Mouse (Mus musculus) midbrain, postnatal 0 days (tissue): ENCODE results near the gene Plxna4. TPM values are rescaled to one million over a fixed set of nuclear protein-coding genes. Genes with fewer than 3 reads are reported as not detected.

Experiments
- ATAC-seq: fragments of 200-750 bp; cut with Nextera tagmentation; 2 replicates; pipeline ENCODE4 v1.8.0; 2017; ENCODE audit warnings: moderate number of reproducible peaks, mild to moderate bottlenecking, moderate TSS enrichment, moderate library complexity; ENCODE audit not compliant: low FRiP score
- DNase-seq: peaks from one replicate; pipeline ENCODE4 v3.0.0-alpha.2; 2015; ENCODE audit warnings: low spot score
- H3K27ac ChIP-seq: fragments of 300-500 bp; sonication (generic); 2 replicates; pipeline ENCODE4 v1.5.1; 2014; ENCODE audit warnings: low read depth, mild to moderate bottlenecking, low read length, mixed read lengths
- H3K27me3 ChIP-seq: fragments of 300-500 bp; sonication (generic); 2 replicates; pipeline ENCODE4 v1.6.1; 2014; ENCODE audit warnings: low read length, control low read depth, mixed read lengths; ENCODE audit not compliant: insufficient read depth
- H3K36me3 ChIP-seq: fragments of 300-500 bp; sonication (generic); 2 replicates; pipeline ENCODE4 v1.6.1; 2014; ENCODE audit warnings: low read length, control low read depth, mixed read lengths; ENCODE audit not compliant: insufficient read depth
- H3K4me1 ChIP-seq: fragments of 300-500 bp; sonication (generic); 2 replicates; pipeline ENCODE4 v1.6.1; 2014; ENCODE audit warnings: mild to moderate bottlenecking, control low read depth, antibody characterized with exemption, low read length, mixed read lengths; ENCODE audit not compliant: insufficient read depth
- H3K4me2 ChIP-seq: fragments of 300-500 bp; sonication (generic); 2 replicates; pipeline ENCODE4 v1.6.1; 2014; ENCODE audit warnings: low read depth, mild to moderate bottlenecking, low read length, mixed read lengths; ENCODE audit not compliant: poor library complexity, severe bottlenecking
- H3K4me3 ChIP-seq: fragments of 300-500 bp; sonication (generic); 2 replicates; pipeline ENCODE4 v1.5.1; 2014; ENCODE audit warnings: low read depth, mild to moderate bottlenecking, low read length, moderate library complexity
- H3K9ac ChIP-seq: fragments of 300-500 bp; sonication (generic); replicated peaks from 2 replicates; pipeline ENCODE4 v1.6.1; 2014; ENCODE audit warnings: mild to moderate bottlenecking, low read length, moderate library complexity, mixed read lengths; ENCODE audit not compliant: poor library complexity, severe bottlenecking
- H3K9me3 ChIP-seq: fragments of 300-500 bp; sonication (generic); 2 replicates; pipeline ENCODE4 v1.6.1; 2016; ENCODE audit warnings: low read length, control low read depth
- CTCF ChIP-seq: IDR thresholded peaks from 2 replicates; pipeline ENCODE4 v1.5.1; 2016; ENCODE audit warnings: antibody characterized with exemption, mild to moderate bottlenecking
- WGBS: fragments of 180-500 bp; shearing (Covaris S2); extraction: QIAGEN DNeasy Blood & Tissue Kit; methylation state at CpG from one replicate; pipeline ENCODE4 v1.1.7; 2014; 5-methylcytosine and 5-hydroxymethylcytosine counted together
- polyA plus RNA-seq: library from polyadenylated mRNA; unstranded; fragments of >200 nt; fragmentation: Nextera tagmentation; extraction: Ambion mirVana; gene quantifications from 2 replicates; pipeline ENCODE4 v1.2.1, GENCODE M21; 2015
- total RNA-seq: library from RNA; depleted of rRNA; stranded (reverse); fragments of >200 nt; gene quantifications from 2 replicates; pipeline ENCODE4 v1.2.3, GENCODE M21; 2014

Gene Plxna4
- total and polyA plus RNA-seq, 2 experiments from 2014 or later: 9.6 to 39.7 TPM

- Histone ChIP-seq H3K4me3 (no peak overlapping the region), H3K9me3 (no peaks in the 10 kb centered on the region), H3K4me1 (no peaks in the 10 kb centered on the region), H3K27me3 (no peaks in the 10 kb centered on the region), H3K27ac (no peak overlapping the region), H3K36me3 (no peaks in the 10 kb centered on the region), H3K4me2 (no peak overlapping the region), H3K9ac (no peak overlapping the region)
- no peak for DNase-seq
- ATAC-seq: no peak
- 38% methylated on average over 3 of the region's 3 CpGs for WGBS
- no peak for TF ChIP-seq CTCF
Measured at GRCm38 (mm10) chr6:32570445-32570844, 17.5 kb downstream of the Plxna4 start.

GRCm38 (mm10) chr6:32569919-32570318, 18.1 kb downstream of the Plxna4 start:
- ATAC-seq: no peak
- H3K36me3 ChIP-seq: no peaks in the 10 kb centered on the region
- no peaks in the 10 kb centered on the region for H3K9me3 ChIP-seq
- no peak overlapping the region for H3K9ac ChIP-seq
- no peaks in the 10 kb centered on the region for H3K4me1 ChIP-seq
- no peaks in the 10 kb centered on the region for H3K27me3 ChIP-seq
- H3K27ac ChIP-seq: no peak overlapping the region
- TF ChIP-seq CTCF: no peak
- WGBS: 83% methylated on average over 3 of the region's 3 CpGs
- no peak overlapping the region for H3K4me2 ChIP-seq
- no peak overlapping the region for H3K4me3 ChIP-seq
- no peak for DNase-seq

GRCm38 (mm10) chr6:32546915-32547314, 41.1 kb downstream of the Plxna4 start:
- Histone ChIP-seq H3K4me1 (no peaks in the 10 kb centered on the region), H3K27me3 (no peaks in the 10 kb centered on the region), H3K9ac (no peak overlapping the region), H3K4me3 (no peak overlapping the region), H3K27ac (no peak overlapping the region), H3K4me2 (no peak overlapping the region), H3K36me3 (no peaks in the 10 kb centered on the region), H3K9me3 (no peaks in the 10 kb centered on the region)
- ATAC-seq: no peak
- WGBS: 90% methylated on average over 1 of the region's 1 CpGs
- no peak for TF ChIP-seq CTCF
- DNase-seq: no peak

DNA sequence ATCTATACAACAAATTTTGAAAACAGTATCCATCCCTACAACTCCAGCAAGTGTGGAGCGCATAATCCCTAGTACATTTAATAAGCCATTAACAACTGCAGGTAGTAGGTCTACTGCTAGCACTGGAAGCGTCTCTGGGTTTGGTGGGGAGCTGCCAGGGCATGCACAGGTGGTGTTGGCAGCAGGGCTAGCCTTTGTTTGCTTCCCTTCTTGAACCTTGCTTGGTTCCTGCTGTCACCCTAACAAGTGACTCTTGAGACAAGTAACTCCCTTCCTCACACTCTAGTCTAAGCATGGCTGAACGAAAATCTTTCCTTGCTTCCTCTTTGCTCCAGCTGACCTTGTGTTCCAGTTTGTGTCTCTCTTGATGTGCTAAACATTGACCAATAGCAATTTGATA, 44.0 kb downstream of the Plxna4 start:
- H3K27ac ChIP-seq: no peak overlapping the region
- no peak for TF ChIP-seq CTCF
- no peaks in the 10 kb centered on the region for H3K9me3 ChIP-seq
- no peak overlapping the region for H3K4me2 ChIP-seq
- WGBS: 96% methylated on average over 3 of the region's 3 CpGs
- no peak overlapping the region for H3K4me3 ChIP-seq
- H3K27me3 ChIP-seq: no peaks in the 10 kb centered on the region
- ATAC-seq (no peak), DNase-seq (no peak)
- no peaks in the 10 kb centered on the region for H3K4me1 ChIP-seq
- no peaks in the 10 kb centered on the region for H3K36me3 ChIP-seq
- no peak overlapping the region for H3K9ac ChIP-seq

DNA sequence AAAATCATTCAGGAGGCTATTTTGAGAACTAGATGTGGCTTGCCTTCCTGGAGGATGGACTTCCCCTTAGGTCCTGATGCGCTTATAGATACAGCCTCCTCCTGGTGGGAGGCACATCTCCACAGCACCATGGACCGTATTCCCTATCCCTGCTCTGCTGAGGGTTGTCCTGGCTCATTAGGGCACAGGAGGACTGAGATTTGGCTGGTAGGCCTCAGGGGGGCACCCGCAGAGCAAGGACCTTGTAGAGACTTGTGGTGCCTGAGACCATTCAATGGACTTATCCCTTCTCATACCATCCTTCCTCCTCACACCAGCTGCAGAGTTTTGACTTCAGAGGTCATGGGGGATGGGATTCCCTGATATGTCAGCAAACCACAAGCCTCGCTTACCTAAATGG, 47.8 kb downstream of the Plxna4 start:
- 86% methylated on average over 4 of the region's 4 CpGs for WGBS
- Histone ChIP-seq H3K4me1 (no peaks in the 10 kb centered on the region), H3K9ac (no peak overlapping the region), H3K36me3 (no peaks in the 10 kb centered on the region), H3K4me2 (no peak overlapping the region), H3K27me3 (no peaks in the 10 kb centered on the region), H3K9me3 (no peaks in the 10 kb centered on the region), H3K27ac (no peak overlapping the region), H3K4me3 (no peak overlapping the region)
- TF ChIP-seq CTCF: no peak
- no peak for DNase-seq
- ATAC-seq: no peak

DNA sequence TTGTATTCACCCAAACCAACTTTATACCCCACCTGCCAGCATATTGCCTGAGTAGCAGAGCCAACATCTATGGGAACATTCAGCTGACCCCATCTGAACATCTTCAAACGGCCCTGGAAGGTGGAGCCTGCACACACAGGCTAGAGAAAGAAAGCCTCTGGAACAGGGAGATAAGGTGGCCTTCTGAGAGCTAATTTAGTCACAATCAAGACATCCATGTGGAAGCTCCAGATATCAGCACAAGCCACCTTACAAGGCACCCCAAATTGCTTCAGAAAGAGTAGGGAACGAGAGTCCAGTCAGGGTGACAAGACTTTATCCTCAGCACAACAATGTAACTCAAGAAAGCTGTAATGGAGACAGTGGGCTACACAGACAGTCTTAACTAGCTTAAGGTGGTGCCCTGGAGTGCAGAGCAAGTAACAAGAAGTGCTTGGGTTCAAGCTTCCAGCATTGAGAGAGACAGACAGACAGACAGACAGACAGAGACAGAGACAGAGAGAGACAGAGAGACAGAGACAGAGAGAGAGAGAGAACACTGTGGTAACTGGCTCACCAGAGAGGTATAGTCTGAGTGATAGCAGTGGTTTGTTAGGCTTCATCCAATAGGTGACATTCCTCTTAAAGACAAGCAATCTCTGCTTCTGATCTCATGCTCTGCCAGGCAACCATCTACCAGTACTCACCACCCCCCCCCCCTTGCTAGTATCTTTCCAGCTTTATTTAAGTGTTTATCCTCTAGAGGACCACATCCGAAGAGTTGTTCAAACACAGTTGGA, 53.8 kb downstream of the Plxna4 start:
- Histone ChIP-seq H3K4me2 (no peak overlapping the region), H3K4me1 (no peaks in the 10 kb centered on the region), H3K27me3 (no peaks in the 10 kb centered on the region), H3K27ac (no peak overlapping the region), H3K9me3 (no peaks in the 10 kb centered on the region), H3K9ac (no peak overlapping the region), H3K36me3 (no peaks in the 10 kb centered on the region), H3K4me3 (no peak overlapping the region)
- no peak for DNase-seq
- 74% methylated on average over 3 of the region's 3 CpGs for WGBS
- TF ChIP-seq CTCF: no peak
- no peak for ATAC-seq
